Mouse (Mus musculus): ENCODE measurements around the gene Tub. TPM values are rescaled to one million over a fixed set of nuclear protein-coding genes. Genes with fewer than 3 reads are reported as not detected.

Tub gene
- polyA plus RNA-seq, 1 experiment = 0.76 TPM

DNA sequence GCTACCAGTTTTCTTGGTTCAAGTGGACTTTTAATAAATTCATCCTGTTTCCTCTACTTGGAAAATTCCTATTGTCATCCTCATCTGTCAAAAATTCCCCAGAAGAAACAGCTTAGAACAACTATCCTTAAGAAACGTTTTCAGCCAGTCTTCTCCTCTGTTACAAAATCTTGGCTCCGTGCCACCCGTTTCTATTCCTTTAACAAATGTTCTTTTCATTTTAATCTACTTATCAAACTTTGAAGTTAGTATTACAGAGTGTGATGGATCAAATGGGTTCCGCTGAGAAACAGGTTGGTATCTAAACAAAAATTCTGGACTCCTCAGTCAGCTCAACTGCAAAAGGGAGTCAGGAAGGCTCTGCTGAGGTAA is 133.7 kb downstream of the Tub start:
- 67% methylated on average over 4 of the region's 4 CpGs for WGBS
- Histone ChIP-seq H3K4me3 (replicated peaks; ENCODE audit: extremely low read depth, low read depth, low read length) (no peak overlapping the region), H3K4me1 (ENCODE audit: control insufficient read depth, insufficient read depth, low read length) (peaks cover 3% of the 10 kb centered on the region; the same call in 1 of the 2 replicates)
- TF ChIP-seq CTCF (IDR thresholded peaks at IDR 0.05; ENCODE audit: insufficient read depth, low read length) = no peak
- TF ChIP-seq POLR2A (IDR thresholded peaks at IDR 0.05; ENCODE audit: borderline replicate concordance, extremely low read depth, low read depth, low read length) = no peak
- no peak for DNase-seq

Other genes starting within 250 kb of the Tub start
- gene Olfr512, start 237.0 kb upstream of the Tub start, polyA plus RNA-seq (2012; rRNA removed) = not detected in 2 replicates
- not detected in 2 replicates for gene Olfr513, start 199.4 kb upstream of the Tub start, polyA plus RNA-seq (2012; rRNA removed)
- not detected in 2 replicates for gene Olfr514, start 124.3 kb upstream of the Tub start, polyA plus RNA-seq (2012; rRNA removed)
- gene Olfr516, start 99.8 kb upstream of the Tub start, polyA plus RNA-seq (2012; rRNA removed) = not detected in 2 replicates
- gene Olfr517, start 78.0 kb upstream of the Tub start, polyA plus RNA-seq (2012; rRNA removed) = not detected in 2 replicates
- gene Olfr518, start 65.3 kb upstream of the Tub start, polyA plus RNA-seq (2012; rRNA removed) = not detected in 2 replicates
- not detected in 2 replicates for gene Olfr519, start 55.9 kb upstream of the Tub start, polyA plus RNA-seq (2012; rRNA removed)
- 0.18 and 2.0 TPM in 2 replicates for gene Nlrp10, start 20.2 kb upstream of the Tub start, polyA plus RNA-seq (2012; rRNA removed)
- 107 and 141 TPM in 2 replicates for gene Eif3f, start 15.9 kb upstream of the Tub start, polyA plus RNA-seq (2012; rRNA removed)
- gene Ric3, start 133.0 kb downstream of the Tub start, polyA plus RNA-seq (2012; rRNA removed) = 0.92 and 2.4 TPM in 2 replicates
- 7.5 and 8.7 TPM in 2 replicates for gene Lmo1, start 224.9 kb downstream of the Tub start, polyA plus RNA-seq (2012; rRNA removed)

Data from lung, adult 2 months (tissue).